Mouse (Mus musculus) liver, adult 2 months (tissue): ENCODE measurements around the gene Gm3159.
"Not testable (repeated sequence)": the region's sequence is repeated elsewhere in the genome, so short reads cannot be mapped to it uniquely, and the experiment has no call there.

ENCODE experiments used
- CTCF ChIP-seq: fragments of 200-500 bp; IDR thresholded peaks from 2 replicates; pipeline ENCODE4 v1.5.1; 2011; ENCODE audit warnings: low read depth, low read length, control low read depth
- POLR2A ChIP-seq: fragments of 200-500 bp; IDR thresholded peaks from 2 replicates; pipeline ENCODE4 v1.6.1; 2011; ENCODE audit warnings: low read length, control low read depth; ENCODE audit not compliant: insufficient read depth; ENCODE audit errors: extremely low read depth

- not testable (repeated sequence) for TF ChIP-seq POLR2A, CTCF
These were observed 17.9 kb downstream of the Gm3159 start, which contains the start of gene Gm3164 for GRCm38 (mm10) chr14:4414965-4415835.
